Mouse (Mus musculus) monocyte, adult 2 months (primary cell): ENCODE data around the gene Opn3.

Experiments
- DNase-seq, 2 experiments: peaks; one replicate each; pipeline ENCODE4 v3.0.0; 2022; ENCODE audit warnings: low spot score in 2 of 2, low read depth in 1 of 2

Opn3 gene

DNA sequence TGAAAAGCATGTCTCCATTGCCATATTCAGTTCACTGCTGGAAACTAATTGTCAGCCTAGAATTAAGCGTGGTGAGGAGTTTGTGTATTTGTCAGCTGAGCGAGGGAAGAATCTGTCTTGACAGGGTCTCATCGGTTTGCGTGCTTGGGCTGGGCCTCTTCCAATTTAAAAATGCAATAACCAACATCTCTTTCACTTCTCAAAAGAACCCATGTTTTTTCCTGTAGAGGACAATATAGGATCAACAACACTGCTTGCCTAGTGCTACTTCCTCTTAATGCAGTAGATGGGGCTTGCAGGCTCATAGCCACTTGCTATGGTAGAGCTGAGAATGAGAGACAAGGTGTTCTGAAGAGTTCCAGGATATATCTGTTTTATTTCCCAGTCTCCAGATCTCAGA lies 32.7 kb downstream of the Opn3 start:
- no peak for DNase-seq

DNA sequence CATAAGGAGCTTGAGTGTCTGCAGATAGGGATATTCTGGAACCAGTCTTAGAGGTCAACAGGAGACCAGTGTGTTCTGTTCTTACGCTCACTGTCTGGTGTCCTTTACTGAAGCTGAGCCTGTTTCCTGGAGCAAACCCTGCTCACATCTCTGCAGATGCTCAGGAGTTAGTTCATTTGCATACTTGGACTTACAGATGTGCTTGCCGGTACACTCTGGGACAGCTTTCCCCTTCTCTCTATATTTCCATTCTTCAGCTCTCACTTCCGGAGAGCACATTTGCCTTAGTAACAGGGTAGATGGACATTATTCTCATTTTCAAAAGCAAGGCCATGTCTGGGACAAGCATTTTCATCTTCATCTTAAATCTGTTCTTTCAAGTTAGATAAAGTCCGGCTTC lies 44.0 kb downstream of the Opn3 start:
- no peak for DNase-seq

DNA sequence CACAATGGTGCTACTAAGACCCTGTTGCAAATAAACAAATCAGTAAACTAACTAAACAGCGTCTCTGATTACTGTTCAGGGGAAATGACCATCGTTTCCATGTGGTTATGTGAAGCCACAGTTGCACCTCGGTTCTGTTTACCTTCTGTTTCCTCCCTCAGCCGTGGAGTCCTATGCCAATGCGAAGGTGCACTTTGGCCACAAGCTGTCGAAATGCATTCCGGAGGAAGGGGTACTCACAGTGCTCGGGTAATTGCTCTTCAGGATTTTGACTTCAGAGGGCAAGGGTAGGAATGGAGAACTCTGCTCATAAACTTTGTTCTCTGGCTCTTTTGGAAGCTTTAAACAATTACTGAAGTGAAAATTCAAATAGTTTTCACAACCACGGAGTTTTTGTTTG lies 45.6 kb downstream of the Opn3 start:
- no peak for DNase-seq

DNA sequence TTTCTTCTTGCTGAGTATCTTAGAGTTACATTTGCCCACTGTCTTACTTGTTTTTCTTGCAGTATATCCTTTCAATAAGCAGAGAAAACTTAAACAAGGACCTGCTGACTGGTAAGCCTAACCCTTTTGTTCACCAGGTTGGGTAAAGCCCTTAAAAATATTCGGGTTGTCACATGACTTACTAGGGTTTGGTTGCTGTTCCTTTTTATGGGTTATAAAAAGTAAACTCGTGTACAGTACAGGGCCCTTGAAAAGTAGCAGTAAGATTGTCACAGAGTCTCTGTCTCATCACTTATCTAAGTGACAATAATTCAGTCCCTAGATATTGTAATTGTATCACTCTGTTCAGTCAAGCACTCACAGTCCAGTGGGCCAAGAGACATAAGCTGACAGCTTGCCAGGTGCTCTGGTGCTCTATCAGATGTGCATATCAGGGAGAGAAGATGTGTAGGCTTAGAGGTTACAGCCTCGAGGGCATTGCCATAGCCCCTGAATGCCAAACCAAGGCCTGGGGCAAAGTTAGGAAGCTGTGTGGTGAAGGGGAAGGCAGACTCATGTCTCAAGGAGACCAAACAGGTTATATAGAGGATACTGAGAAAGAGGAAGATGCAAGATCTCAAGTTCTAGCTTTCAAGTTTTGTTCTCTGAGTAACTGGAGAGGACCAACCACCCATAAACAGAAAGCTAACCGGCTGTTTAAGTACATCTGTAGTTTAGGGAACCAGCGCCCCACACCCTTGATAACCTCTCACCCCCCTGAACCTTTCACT lies 48.9 kb downstream of the Opn3 start:
- DNase-seq: no peak

DNA sequence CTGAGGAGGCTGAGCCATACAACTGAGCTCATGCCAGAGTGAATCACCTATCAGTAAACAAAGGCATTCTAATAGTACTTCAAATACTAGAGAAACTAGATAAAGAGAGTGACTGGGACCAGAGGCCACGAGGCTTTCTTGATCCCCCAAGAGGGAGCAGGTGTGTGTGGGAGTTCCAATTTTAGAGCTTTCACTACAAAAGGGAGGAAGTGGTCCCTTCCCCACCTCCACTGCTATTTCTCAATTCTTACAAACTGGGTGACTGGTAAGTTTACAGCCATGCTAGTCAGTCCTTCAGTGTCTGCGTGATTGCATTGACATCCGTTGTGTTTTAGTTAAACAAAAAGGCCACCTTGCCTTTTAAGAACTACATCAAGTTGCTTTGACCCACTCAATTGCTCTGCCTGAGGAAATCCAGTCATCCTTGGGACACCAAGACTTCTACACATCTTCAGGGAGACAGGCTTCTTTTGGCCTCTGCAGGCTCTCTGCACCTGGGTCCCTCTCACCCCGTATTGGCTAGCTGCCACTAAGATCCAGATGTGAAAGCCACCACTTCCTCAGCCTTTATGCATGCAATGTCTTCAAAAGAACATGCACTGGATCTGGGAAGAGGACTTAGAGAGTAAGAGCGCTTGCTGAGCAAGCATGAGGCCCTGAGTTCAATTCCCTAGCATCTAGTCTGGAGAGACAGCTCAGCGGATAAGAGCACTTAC lies 52.0 kb downstream of the Opn3 start:
- no peak for DNase-seq

DNA sequence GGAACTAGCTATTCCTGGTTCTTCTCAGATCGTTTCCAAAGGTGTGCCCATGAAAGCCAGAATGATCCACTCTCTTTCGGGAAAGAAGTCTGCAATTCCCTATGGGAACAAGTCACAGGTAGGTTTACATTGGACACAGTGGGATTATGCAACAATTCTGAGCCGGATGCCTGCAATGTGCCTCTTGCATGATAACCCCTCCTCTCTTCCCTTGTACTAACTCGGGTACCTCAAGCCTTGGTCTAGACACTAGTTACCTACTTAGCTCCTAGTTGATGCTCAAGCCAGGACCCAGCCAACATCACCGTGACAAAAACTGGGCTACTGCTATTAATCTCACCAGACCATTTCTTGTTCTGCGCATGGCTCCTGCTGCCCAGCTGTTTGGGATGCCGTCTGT lies 53.5 kb downstream of the Opn3 start:
- DNase-seq: no peak

DNA sequence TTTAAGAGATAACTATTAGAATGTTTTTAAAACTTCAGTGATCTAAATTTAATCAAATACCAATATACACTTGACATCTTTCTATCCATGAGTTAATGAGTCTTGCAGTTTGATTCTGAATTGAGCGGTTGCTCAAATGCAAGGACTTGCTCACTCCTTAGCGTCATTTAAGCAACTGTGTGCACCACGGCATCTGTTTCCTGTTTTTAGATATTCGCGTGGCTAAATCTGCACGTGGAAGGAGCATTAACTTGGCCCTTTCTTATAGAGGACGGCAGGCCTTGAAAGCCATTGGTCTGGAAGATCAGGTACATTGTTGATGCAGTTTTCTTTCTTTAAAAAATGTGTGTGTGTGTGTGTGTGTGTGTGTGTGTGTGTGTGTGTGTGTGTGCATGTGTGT lies 54.9 kb downstream of the Opn3 start:
- no peak for DNase-seq

DNA sequence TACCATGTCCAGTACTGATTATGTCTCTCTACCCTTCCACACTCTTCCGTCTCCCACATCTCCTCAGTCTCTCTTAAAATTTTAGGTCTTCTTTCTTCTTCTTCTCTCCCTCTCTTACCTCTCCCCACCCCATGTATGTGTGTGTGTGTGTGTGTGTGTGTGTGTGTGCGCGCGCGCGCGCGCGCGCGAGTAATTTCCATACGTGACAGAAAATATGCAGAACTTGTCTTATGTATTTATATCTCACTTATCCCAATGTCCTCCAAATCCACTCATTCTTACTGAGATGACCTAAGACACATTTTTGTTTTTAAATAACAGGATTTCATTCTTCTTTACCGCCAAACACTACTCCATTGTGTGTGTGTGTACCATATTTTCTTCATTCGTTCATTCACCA lies 60.1 kb downstream of the Opn3 start:
- DNase-seq: no peak

DNA sequence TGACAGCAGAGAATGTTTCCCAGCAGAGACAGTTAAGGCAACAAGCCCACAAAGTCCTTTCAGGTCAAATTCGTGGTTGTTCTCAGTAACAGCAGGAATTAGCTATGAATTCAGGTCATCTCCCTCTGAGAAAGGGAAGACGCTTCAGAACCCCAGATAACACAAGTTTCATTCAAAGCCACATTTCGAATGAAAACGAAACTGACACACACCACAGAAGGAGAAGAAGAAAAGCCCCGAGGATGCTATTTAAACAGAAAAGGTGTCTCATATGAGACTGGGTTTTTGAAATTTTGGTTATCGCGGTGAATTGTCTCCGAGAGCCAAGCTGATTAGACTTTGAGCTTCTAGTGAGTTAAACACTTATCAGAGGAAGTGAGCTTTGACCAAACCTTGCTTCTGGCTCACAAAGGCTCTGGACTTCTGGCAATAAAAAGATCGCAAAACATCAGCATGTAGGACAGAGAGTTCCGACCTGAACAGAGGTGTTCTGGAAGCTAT lies 60.8 kb downstream of the Opn3 start:
- DNase-seq: no peak

DNA sequence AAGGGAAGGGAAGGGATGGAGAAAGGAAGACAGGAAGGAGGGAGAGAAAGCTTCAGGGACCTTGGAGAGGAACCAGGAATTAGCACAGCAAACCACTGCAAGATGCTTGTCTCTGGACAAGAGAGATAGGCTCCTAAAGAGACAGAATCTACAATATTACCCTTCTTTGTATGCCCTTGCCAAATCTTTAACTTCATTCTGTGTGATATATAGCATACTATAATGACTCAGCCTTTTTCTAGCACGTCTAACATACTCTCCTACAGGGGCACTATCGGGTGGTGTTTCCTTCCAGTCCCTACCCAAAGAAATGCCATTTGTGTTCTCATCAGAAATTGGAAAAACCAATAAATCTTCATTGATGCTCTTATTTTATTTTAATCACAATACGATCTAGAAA lies 61.5 kb downstream of the Opn3 start:
- DNase-seq: no peak

DNA sequence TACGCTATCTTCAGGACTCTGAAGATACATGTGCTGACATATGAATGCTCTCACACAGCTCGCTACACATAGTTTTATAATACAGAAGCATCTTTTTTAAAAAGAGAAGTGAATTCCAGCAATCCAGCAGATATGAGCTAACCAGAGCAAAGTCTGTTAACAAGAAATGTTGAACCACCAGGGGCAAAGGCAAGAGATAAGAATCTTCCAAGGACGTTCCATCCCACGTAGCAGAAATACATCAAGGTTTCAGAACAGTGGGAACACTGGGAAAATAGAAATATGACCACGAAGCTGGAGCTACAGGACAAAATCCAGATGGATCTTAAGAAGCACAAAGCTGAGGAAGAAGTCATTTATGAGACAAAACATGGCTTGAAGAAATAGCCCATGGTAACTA lies 62.2 kb downstream of the Opn3 start:
- DNase-seq: no peak

DNA sequence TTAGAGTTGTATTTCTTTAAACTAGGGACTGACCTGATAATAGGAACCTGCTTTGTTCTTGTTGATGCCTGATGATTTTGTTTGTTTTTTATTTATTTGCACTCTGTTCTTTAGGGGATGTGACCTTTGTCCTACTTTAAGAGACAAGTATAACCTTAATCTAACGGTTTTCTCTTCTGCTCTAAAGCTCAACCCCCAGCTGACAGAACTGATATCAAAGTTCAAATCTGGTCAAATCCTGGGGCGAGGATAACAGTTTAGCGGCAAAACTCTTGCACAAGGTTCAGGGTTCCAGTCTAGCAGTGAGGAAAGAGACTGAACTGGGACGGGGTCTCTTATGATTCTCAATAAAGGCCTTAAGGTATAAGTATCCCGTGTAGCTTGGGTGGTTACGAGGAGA lies 63.3 kb downstream of the Opn3 start:
- DNase-seq: no peak

DNA sequence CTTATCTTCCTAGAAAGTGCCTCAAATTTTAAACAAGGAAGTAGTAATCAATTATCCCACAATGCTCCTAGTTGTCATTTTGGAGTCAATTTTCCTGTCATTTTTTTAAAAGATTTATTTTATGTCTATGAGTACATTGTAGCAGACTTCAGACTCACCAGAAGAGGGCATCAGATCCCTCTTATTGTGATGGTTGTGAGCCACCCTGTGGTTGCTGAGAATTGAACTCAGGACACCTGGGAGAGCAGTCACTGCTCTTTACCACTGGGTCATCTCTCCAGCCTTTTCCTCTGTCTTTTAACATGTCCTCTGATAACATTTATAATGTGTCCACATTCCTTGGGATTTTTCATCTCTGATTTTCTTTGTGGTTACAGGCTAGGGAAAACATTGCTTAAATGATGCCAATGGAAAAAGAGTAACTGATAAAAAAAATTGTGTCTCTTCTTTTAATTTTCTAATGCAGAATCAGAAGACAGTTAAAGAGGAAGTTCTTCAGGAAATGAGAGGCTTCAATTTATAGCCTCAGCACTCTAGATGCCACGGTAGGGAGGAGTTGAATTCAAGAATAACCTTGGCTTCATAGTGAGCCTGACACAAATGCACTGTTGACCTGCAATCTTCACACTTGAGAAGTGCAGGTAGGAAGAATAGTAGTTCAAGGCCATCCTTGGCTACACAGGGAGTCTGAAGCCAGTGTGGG lies 66.4 kb downstream of the Opn3 start:
- no peak for DNase-seq

DNA sequence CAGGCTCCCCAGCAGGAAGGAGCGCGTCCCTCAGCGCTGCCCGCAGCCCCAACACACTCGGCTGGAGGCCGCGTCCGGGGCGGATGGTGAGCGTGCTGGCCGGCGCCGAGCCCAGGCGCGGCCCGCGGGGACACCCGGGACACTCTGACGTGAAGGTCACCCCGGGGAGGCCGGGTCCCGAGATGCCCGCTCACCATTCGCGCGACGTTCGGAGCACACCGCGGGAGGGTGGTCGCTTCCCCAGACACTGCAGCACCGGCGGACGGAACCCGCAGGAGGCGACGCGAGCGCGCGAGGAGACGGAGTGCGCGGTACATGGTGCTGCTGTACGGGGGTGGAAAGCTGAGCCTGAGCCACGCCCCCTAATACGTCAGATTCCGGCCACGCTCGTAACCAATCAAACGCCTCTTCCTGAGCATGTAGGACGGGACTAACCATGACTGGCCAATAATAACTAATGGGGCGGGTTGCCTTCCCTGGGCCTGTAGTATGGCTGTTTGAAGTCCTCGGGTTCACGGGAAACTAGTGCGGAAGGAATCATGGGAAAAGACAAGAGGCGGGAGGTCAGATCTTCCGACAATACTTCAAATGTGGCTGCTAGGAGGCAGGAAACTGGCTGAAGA lies 67.2 kb downstream of the Opn3 start, which contains the start of gene Fh1:
Fh1 (minus strand) TSS at position 379 of the 623 bp plus-strand sequence.
- DNase-seq: peak; percentile 89 to 92

DNA sequence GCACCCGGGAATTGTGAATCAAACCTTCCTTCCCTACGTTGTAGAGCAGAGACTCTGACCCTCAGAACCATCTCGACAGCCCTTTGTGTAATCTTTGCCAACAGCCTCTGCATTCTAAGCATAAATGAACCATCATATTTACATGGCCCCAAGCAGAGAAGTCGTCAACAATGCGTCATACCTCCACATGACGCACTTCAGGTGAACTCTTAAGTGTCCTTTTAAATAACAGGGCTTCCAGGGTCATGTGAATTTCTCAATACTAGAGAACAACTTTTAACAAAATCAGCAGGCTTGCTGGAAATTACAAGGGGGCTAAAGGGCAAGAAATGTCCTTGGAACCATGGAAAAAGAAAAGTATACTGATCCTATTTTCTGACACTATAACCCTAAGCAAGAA lies 68.9 kb downstream of the Opn3 start:
- no peak for DNase-seq

DNA sequence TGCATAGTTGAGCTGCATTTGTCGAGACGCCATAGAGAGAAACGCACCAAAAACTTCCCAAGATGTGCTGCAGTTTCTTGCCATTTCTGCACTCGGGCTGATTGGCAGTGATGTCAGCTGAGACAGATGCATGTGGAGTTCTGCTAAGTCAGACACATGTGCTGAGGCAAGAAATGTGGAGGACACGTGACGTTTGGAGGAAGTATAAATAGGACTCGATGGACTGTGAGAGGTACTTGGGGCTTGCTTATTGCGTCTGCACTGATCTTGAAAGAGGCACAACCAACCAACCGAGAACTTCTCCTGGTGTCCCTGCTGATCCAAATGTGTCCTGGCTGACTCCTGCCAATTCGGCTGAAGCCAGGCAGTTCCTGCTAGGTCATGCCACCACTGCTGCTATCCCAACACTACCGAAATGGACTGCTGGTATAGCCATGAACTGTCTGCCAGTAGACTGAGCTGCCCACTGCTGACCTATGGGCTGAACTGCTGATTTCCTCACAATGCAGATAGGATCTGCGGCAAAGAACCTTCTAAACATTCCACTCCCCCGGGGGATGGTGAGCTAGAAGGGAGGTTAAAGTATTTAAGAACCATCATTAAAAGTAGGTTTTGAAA lies 72.7 kb downstream of the Opn3 start, which contains the start of gene Kmo:
Kmo (plus strand) TSS at position 568 of the 618 bp plus-strand sequence.
- DNase-seq: no peak

DNA sequence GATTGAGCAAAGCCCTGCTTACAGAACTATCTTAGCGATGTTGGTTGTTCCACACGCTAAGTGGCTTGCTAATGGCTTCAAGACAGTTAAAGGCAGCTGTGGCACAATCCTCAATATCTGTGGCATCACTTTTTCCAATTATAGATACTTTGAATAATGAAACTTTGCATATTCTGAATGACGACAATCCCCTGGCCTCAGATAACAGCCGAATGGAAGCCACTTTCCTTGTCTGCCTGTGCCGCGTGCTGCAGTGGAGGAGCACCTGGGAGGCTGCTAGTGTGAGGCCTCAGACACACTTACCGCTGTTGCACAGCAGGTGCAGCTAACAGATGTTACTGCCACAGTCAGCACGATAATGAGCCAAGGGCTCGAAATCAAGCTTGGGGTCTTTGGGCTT lies 77.6 kb downstream of the Opn3 start:
- no peak for DNase-seq
